Mouse (Mus musculus) testis, adult 2 months (tissue): ENCODE results near the gene Coa4.

Source experiments
- CTCF ChIP-seq: fragments of 200-500 bp; IDR thresholded peaks from 2 replicates; pipeline ENCODE4 v1.5.1; 2012; ENCODE audit warnings: low read depth, mild to moderate bottlenecking, inconsistent platforms, low read length, moderate library complexity; ENCODE audit not compliant: control insufficient read depth, insufficient read depth, insufficient replicate concordance
- POLR2A ChIP-seq: fragments of 200-500 bp; IDR thresholded peaks from 2 replicates; pipeline ENCODE4 v1.6.1; 2012; ENCODE audit warnings: low read depth, mild to moderate bottlenecking, inconsistent platforms, low read length, moderate library complexity; ENCODE audit not compliant: control insufficient read depth

DNA sequence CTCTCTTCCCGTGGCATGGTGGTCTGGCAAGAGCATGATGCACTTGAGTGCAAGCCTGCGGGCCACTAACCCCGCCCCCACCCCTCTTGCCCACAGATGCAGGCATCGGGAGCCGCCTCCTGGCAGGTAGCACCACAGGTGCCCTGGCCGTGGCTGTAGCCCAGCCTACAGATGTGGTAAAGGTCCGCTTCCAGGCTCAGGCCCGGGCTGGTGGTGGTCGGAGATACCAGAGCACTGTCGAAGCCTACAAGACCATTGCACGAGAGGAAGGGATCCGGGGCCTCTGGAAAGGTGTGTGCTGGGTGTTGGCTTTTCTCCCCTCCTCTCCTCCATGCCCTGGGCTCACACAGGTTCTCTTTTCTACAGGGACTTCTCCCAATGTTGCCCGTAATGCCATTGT, 38.9 kb upstream of the Coa4 start:
- TF ChIP-seq CTCF (no peak), POLR2A (no peak)
